Mouse (Mus musculus) liver, postnatal 0 days (tissue): ENCODE data around the gene Cryba4. TPM values are rescaled to one million over a fixed set of nuclear protein-coding genes. Genes with fewer than 3 reads are reported as not detected.
A peak's percentile ranks its signal among the peaks of the same experiment; 100 is the strongest.

Experiments used
- ATAC-seq: fragments of 200-750 bp; cut with Nextera tagmentation; 2 replicates; pipeline ENCODE4 v1.8.0; 2017; ENCODE audit warnings: mild to moderate bottlenecking, moderate library complexity
- DNase-seq: peaks from one replicate; pipeline ENCODE4 v3.0.0-alpha.2; 2016
- H3K27ac ChIP-seq: fragments of 300-500 bp; sonication (generic); 2 replicates; pipeline ENCODE4 v1.5.1; 2014; ENCODE audit warnings: antibody characterized with exemption, moderate library complexity, mild to moderate bottlenecking, low read depth
- H3K27me3 ChIP-seq: fragments of 300-500 bp; sonication (generic); 2 replicates; pipeline ENCODE4 v1.6.1; 2014; ENCODE audit warnings: low read length, control low read depth, mixed read lengths; ENCODE audit not compliant: insufficient read depth
- H3K36me3 ChIP-seq: fragments of 300-500 bp; sonication (generic); replicated peaks from 2 replicates; pipeline ENCODE4 v1.6.1; 2014; ENCODE audit warnings: mild to moderate bottlenecking, control low read depth, low read length, moderate library complexity, mixed read lengths; ENCODE audit not compliant: insufficient read depth
- H3K4me1 ChIP-seq: fragments of 300-500 bp; sonication (generic); 2 replicates; pipeline ENCODE4 v1.6.1; 2014; ENCODE audit warnings: antibody characterized with exemption, mild to moderate bottlenecking, control low read depth; ENCODE audit not compliant: insufficient read depth
- H3K4me2 ChIP-seq: fragments of 300-500 bp; sonication (generic); 2 replicates; pipeline ENCODE4 v1.6.1; 2014; ENCODE audit warnings: low read depth, mild to moderate bottlenecking, low read length, moderate library complexity, mixed read lengths
- H3K4me3 ChIP-seq: fragments of 300-500 bp; sonication (generic); 2 replicates; pipeline ENCODE4 v1.5.1; 2014; ENCODE audit warnings: low read depth, low read length
- H3K9ac ChIP-seq: fragments of 300-500 bp; sonication (generic); replicated peaks from 2 replicates; pipeline ENCODE4 v1.6.1; 2014; ENCODE audit warnings: mild to moderate bottlenecking, moderate library complexity
- H3K9me3 ChIP-seq: fragments of 300-500 bp; sonication (generic); 2 replicates; pipeline ENCODE4 v1.6.1; 2016; ENCODE audit warnings: mild to moderate bottlenecking, control low read depth, low read length, mixed read lengths
- CTCF ChIP-seq: sonication (generic); IDR thresholded peaks from 2 replicates; pipeline ENCODE4 v1.5.1; 2016; ENCODE audit warnings: antibody characterized with exemption, low read depth
- EP300 ChIP-seq: IDR thresholded peaks from 2 replicates; pipeline ENCODE4 v1.6.1; 2016; ENCODE audit warnings: antibody characterized with exemption, low read depth, mild to moderate bottlenecking
- WGBS: fragments of 180-500 bp; shearing (Covaris S2); extraction: QIAGEN DNeasy Blood & Tissue Kit; methylation state at CpG from one replicate; pipeline ENCODE4 v1.1.7; 2014; ENCODE audit not compliant: insufficient replicate concordance; 5-methylcytosine and 5-hydroxymethylcytosine counted together
- polyA plus RNA-seq: library from polyadenylated mRNA; unstranded; fragments of >200 nt; fragmentation: Nextera tagmentation; extraction: Ambion mirVana; gene quantifications from 2 replicates; pipeline ENCODE4 v1.2.1, GENCODE M21; 2015

Cryba4 gene
- polyA plus RNA-seq, 1 experiment from 2014 or later, result 0.86 TPM

DNA sequence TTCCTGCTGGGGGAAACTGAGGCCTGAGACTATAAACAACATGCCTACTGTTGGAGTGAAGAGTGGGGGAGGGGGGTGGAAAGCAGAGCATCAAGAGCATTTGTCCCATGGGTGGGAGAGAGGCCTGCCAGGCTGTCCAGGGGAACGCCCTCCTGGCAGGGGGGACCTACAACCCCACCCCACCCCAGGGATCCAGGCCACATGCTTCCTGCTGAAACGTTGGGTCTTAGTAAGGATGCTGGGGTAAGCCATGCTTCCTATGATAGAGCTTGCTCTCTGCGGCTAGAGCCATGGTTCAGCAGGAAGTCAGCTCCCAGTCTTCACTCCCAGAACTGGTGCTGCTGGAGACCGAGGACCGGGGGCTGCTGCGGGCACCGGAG is 31.9 kb upstream of the Cryba4 start:
- WGBS, result 40% methylated on average over 7 of the region's 7 CpGs
- Histone ChIP-seq H3K36me3 (peaks cover 5% of the 10 kb centered on the region; the same call in 1 of the 2 replicates), H3K4me2 (peak overlapping the region; percentile 46; the same call in 1 of the 2 replicates), H3K27me3 (no peaks in the 10 kb centered on the region), H3K9ac (0 out of 2 replicates have a peak overlapping the region, but pooled peaks have one; percentile 13), H3K4me3 (no peak overlapping the region), H3K4me1 (peaks cover 91% of the 10 kb centered on the region), H3K27ac (peak overlapping the region; percentile 85), H3K9me3 (no peaks in the 10 kb centered on the region)
- DNase-seq, result no peak
- no peak for TF ChIP-seq CTCF
- no peak for TF ChIP-seq EP300
- no peak for ATAC-seq

DNA sequence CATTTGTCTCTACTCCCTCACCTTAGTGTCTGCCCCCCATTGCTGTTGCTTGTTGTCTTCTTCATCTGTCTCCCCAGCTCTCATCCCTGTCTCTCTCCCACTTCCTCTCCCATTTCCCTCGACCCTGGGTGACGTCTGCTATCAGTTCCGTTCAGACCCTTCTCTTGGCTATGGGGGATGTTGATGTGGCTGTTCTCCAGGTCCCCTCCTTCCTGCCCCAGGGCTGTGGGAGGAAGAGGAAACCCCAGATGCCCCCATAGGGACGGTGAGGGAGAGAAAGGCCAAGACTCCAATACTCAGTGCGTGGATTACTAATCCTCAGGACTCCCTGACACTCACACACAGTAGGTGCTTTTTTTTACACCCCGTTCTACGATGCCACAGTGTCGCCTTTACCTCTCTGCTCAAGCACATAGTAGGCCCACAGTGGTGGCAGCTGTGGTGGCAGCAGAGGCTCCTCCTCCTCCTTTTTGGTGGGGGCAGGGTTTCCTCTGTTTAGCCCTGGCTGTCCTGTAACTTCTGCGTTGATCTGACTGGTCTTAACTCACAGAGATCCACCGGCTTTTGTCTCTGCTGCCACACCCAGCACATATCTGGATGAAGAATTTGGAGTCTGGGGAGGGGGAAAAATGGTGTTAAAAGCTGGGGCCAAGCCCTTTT is 31.4 kb upstream of the Cryba4 start:
- Histone ChIP-seq H3K36me3 (peaks cover 5% of the 10 kb centered on the region; the same call in 1 of the 2 replicates), H3K4me3 (no peak overlapping the region), H3K27ac (peak overlapping the region; percentile 85), H3K9me3 (no peaks in the 10 kb centered on the region), H3K9ac (peak overlapping the region; percentile 27; the same call in 1 of the 2 replicates), H3K4me2 (peak overlapping the region; percentile 46), H3K27me3 (no peaks in the 10 kb centered on the region), H3K4me1 (peaks cover 92% of the 10 kb centered on the region)
- DNase-seq (no peak), ATAC-seq (peak; percentile 24; the same call in 1 of the 2 replicates)
- no peak for TF ChIP-seq CTCF
- peak; percentile 46; the same call in 1 of the 2 replicates for TF ChIP-seq EP300
- WGBS, result 24% methylated on average over 10 of the region's 10 CpGs

DNA sequence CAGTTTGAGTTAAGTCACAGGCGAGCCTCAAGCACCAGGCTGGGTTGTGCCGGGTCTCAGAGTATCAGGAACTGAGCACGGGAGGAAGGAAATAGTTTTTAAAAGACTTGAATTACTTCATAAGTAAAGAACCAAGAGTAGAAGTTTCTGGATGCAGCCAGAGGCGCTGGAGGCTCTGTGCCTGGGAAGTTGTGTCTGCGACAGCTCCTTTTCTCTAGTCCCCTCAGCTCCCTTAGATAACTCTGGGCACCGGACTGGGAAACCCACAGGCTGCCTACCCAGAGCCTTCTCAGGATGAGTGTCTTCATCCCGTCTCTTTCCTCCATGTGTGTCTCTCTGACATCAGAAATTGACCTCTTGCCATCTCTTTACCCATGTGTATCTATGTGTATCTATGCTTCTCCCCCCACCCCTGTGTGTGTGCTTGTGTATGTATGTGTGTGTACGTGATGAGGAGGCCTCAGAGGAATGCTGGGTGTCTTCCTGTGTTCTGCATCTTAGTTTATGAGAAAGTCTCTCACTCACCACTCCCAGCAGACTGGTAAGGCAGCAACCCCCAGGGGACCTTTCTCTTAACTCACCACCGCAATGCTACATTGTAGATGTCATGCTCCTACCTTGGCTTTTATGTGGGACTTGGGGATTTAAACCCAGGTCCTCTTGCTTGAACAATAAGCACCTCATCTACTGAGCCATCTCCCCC is 30.6 kb upstream of the Cryba4 start:
- H3K9me3 ChIP-seq, result no peaks in the 10 kb centered on the region
- TF ChIP-seq CTCF, result no peak
- TF ChIP-seq EP300, result no peak
- WGBS, result 23% methylated on average over 9 of the region's 9 CpGs
- H3K36me3 ChIP-seq, result peaks cover 3% of the 10 kb centered on the region; the same call in 1 of the 2 replicates
- peaks cover 92% of the 10 kb centered on the region for H3K4me1 ChIP-seq
- H3K4me2 ChIP-seq, result peak overlapping the region; percentile 46
- DNase-seq (no peak), ATAC-seq (no peak)
- H3K4me3 ChIP-seq, result no peak overlapping the region
- H3K27me3 ChIP-seq, result no peaks in the 10 kb centered on the region
- peak overlapping the region; percentile 85 for H3K27ac ChIP-seq
- H3K9ac ChIP-seq, result no peak overlapping the region; the same call in 1 of the 2 replicates

DNA sequence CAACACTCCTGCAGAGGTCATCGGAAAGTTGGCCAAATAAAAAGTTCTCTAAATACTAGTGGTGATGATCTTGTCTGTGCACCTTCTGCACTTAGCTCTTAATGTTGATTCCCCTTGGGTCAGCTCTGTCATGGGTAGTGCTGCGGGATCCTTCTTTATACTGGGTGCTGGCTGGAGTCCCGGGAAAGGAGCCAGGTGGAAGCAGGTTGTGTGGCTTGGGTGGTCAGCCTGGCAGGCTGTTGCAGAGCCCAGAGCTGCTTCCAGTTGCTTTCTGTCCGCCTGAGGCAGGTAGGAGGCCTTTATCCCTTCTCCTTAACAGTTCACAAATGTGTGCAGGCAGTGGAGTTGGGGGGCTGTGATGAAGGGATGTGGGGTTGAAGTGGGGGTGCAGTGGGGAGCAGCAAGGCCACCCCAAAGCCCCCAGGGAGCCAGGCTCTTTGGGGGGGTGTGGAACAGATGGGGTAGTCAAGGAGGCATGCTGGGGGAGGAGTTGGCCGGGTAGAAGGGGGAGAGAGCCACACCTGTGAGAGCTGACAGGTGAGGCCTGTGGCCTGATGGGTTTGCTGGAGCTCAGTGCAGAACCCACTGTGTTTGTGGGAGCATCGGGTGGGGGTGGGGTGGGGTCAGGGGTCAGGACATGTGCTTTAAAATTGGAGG is 29.9 kb upstream of the Cryba4 start:
- Histone ChIP-seq H3K27ac (peak overlapping the region; percentile 85), H3K27me3 (no peaks in the 10 kb centered on the region), H3K9ac (peak overlapping the region; percentile 27; the same call in 1 of the 2 replicates), H3K9me3 (no peaks in the 10 kb centered on the region), H3K4me3 (no peak overlapping the region), H3K4me1 (peaks cover 93% of the 10 kb centered on the region), H3K36me3 (peaks cover 3% of the 10 kb centered on the region; the same call in 1 of the 2 replicates), H3K4me2 (peak overlapping the region; percentile 46)
- ATAC-seq, result no peak
- TF ChIP-seq CTCF, result no peak
- no peak for TF ChIP-seq EP300
- 46% methylated on average over 6 of the region's 6 CpGs for WGBS
- DNase-seq, result no peak

DNA sequence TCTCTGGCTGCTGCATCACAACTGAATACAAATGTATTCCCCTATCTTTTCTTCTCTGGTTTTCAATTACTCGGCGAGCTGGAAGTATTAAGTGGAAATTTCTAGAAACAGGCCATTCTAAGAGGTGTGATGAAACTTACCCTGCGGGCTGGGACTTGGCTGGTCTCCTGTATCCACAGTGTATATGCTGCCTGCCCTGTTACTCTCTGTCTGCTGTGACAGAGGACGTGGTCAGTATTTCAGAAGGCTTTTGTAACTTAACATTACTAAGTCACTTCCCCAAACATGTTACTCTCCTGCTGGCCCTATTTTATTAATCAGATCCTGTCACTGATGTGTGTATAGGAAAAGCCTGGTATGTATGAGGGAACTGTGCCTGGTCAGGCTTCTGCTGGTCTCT is 29.4 kb upstream of the Cryba4 start:
- Histone ChIP-seq H3K4me2 (peak overlapping the region; percentile 79), H3K9me3 (no peaks in the 10 kb centered on the region), H3K27ac (peak overlapping the region; percentile 85), H3K4me3 (no peak overlapping the region), H3K9ac (no peak overlapping the region), H3K4me1 (peaks cover 87% of the 10 kb centered on the region), H3K36me3 (peaks cover 3% of the 10 kb centered on the region; the same call in 1 of the 2 replicates), H3K27me3 (no peaks in the 10 kb centered on the region)
- TF ChIP-seq EP300 (no peak), CTCF (no peak)
- ATAC-seq (no peak), DNase-seq (no peak)
- WGBS, result 51% methylated on average over 4 of the region's 4 CpGs
